In the genomic region with DNA sequence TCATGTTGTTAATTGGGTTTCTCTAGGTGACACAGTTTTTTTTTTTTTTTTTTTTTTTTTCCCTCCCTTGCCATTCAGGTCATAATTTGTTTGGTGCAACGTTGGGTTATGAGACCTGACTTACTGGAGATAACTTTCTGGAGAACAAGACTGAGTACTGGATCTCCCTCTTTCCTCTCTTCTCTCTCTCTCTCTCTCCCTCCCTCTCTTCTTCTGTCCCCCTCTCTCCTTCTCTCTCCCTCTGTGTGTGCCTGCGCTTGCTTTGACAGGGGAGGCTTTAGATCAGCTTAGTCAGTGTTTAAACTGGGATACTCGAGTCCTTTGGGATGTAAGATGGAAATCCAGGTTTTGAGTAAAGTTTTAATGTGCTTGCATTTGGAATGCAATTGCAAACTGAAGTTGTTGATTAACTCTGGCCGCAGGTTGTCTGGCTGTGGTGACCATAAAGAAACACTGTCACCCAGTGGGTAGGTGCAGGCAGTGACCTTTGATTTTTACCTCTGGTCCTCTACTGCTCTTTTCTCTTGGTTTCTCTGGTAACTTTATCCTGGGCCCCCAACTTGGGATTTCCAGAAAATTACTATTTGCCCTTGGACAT, we compare ENCODE assay signal across 8 mouse cellular contexts. TPM values are rescaled to one million over a fixed set of nuclear protein-coding genes. Genes with fewer than 3 reads are reported as not detected.
A peak's percentile ranks its signal among the peaks of the same experiment; 100 is the strongest.
DNase-seq lines count a peak whose midpoint lies in the region; ATAC-seq and TF ChIP-seq lines count a peak whose summit lies in the region.

No protein-coding gene starts in this region.

- peak overlapping the region; percentile 96 for H3K4me2 ChIP-seq in lung, embryonic 14.5 days
- H3K4me2 ChIP-seq in limb, embryonic 12.5 days = peak overlapping the region; percentile 85
- peak overlapping the region; percentile 90 for H3K4me2 ChIP-seq in stomach, embryonic 15.5 days

- TF ChIP-seq CTCF in lung, embryonic 14.5 days (IDR thresholded peaks at IDR 0.05; ENCODE audit: low read depth) = no peak

- peak overlapping the region; percentile 88; the same call in 1 of the 2 replicates for H3K27ac ChIP-seq in lung, embryonic 14.5 days (ENCODE audit: low read depth)
- no peak overlapping the region; the same call in 1 of the 2 replicates for H3K27ac ChIP-seq in hindbrain, embryonic 10.5 days
- H3K27ac ChIP-seq in limb, embryonic 12.5 days = peak overlapping the region; percentile 93; the same call in 1 of the 2 replicates
- peak overlapping the region; percentile 91 for H3K27ac ChIP-seq in stomach, embryonic 15.5 days

- no peaks in the 10 kb centered on the region for H3K27me3 ChIP-seq in lung, embryonic 14.5 days (ENCODE audit: insufficient read depth, low read length)
- H3K27me3 ChIP-seq in hindbrain, embryonic 10.5 days (ENCODE audit: insufficient read depth, poor library complexity, severe bottlenecking) = no peaks in the 10 kb centered on the region
- no peaks in the 10 kb centered on the region for H3K27me3 ChIP-seq in limb, embryonic 12.5 days
- no peaks in the 10 kb centered on the region for H3K27me3 ChIP-seq in stomach, embryonic 15.5 days (replicated peaks)

- no peaks in the 10 kb centered on the region; the same call in 1 of the 2 replicates for H3K36me3 ChIP-seq in lung, embryonic 14.5 days (ENCODE audit: insufficient read depth)
- peaks cover 9% of the 10 kb centered on the region; the same call in 1 of the 2 replicates for H3K36me3 ChIP-seq in hindbrain, embryonic 10.5 days
- peaks cover 9% of the 10 kb centered on the region; the same call in 1 of the 2 replicates for H3K36me3 ChIP-seq in limb, embryonic 12.5 days
- no peaks in the 10 kb centered on the region for H3K36me3 ChIP-seq in stomach, embryonic 15.5 days

- no peak for DNase-seq in lung, embryonic 14.5 days
- no peak for DNase-seq in lung, adult 18-20 months
- DNase-seq in hindbrain, embryonic 10.5 days (ENCODE audit: low spot score) = no peak
- DNase-seq in gastrocnemius, postnatal 25 days = no peak
- no peak for DNase-seq in thymus, postnatal 25 days

- H3K4me1 ChIP-seq in lung, embryonic 14.5 days (ENCODE audit: insufficient read depth) = peaks cover 9% of the 10 kb centered on the region; the same call in 1 of the 2 replicates
- peaks cover 57% of the 10 kb centered on the region for H3K4me1 ChIP-seq in hindbrain, embryonic 10.5 days (replicated peaks)
- H3K4me1 ChIP-seq in limb, embryonic 12.5 days (replicated peaks) = peaks cover 43% of the 10 kb centered on the region
- H3K4me1 ChIP-seq in stomach, embryonic 15.5 days = peaks cover 19% of the 10 kb centered on the region

- no peak for ATAC-seq in lung, embryonic 14.5 days (ENCODE audit: insufficient read depth)
- ATAC-seq in limb, embryonic 12.5 days (ENCODE audit: insufficient number of reproducible peaks, insufficient read depth, low FRiP score, low TSS enrichment, low read depth) = no peak
- no peak for ATAC-seq in stomach, embryonic 15.5 days (ENCODE audit: insufficient read depth, low FRiP score, low read depth)
- ATAC-seq in activated CD4-positive, CD25-positive, alpha-beta regulatory T cell, adult 4 months = no peak

- H3K4me3 ChIP-seq in lung, embryonic 14.5 days (ENCODE audit: low read depth, low read length) = peak overlapping the region; percentile 88
- peak overlapping the region; percentile 93 for H3K4me3 ChIP-seq in hindbrain, embryonic 10.5 days
- peak overlapping the region; percentile 83 for H3K4me3 ChIP-seq in limb, embryonic 12.5 days (replicated peaks)
- H3K4me3 ChIP-seq in stomach, embryonic 15.5 days (replicated peaks) = peak overlapping the region; percentile 88

- peak overlapping the region; percentile 80 for H3K9ac ChIP-seq in lung, embryonic 14.5 days
- H3K9ac ChIP-seq in limb, embryonic 12.5 days (replicated peaks) = peak overlapping the region; percentile 32; the same call in 1 of the 2 replicates
- H3K9ac ChIP-seq in stomach, embryonic 15.5 days = no peak overlapping the region

- no peaks in the 10 kb centered on the region for H3K9me3 ChIP-seq in lung, embryonic 14.5 days (ENCODE audit: low read depth, low read length)
- H3K9me3 ChIP-seq in hindbrain, embryonic 10.5 days = no peaks in the 10 kb centered on the region
- H3K9me3 ChIP-seq in limb, embryonic 12.5 days = no peaks in the 10 kb centered on the region
- no peaks in the 10 kb centered on the region for H3K9me3 ChIP-seq in stomach, embryonic 15.5 days

- 28% methylated on average over 4 of the region's 4 CpGs for WGBS in lung, embryonic 14.5 days
- 53% methylated on average over 4 of the region's 4 CpGs for WGBS in hindbrain, embryonic 10.5 days
- WGBS in limb, embryonic 12.5 days = 27% methylated on average over 4 of the region's 4 CpGs
- WGBS in stomach, embryonic 15.5 days = 24% methylated on average over 4 of the region's 4 CpGs

RNA-seq across cellular contexts. Expression of gene Mink1, which starts 1.7 kb away (rescaled TPM):
- polyA plus RNA-seq in lung, embryonic 14.5 days (2014; fragmentation: Nextera tagmentation; extraction: Ambion mirVana) = 15.2 and 15.4 TPM in 2 replicates
- polyA plus RNA-seq in hindbrain, embryonic 10.5 days (2016; fragmentation: Nextera tagmentation; extraction: Ambion mirVana) = 12.6 and 14.6 TPM in 2 replicates
- polyA plus RNA-seq in limb, embryonic 12.5 days (2016; fragmentation: Nextera tagmentation; extraction: Ambion mirVana) = 17.6 and 18.4 TPM in 2 replicates
- polyA plus RNA-seq in stomach, embryonic 15.5 days (2015; fragmentation: Nextera tagmentation; extraction: Ambion mirVana) = 14.9 and 15.9 TPM in 2 replicates
- total RNA-seq in gastrocnemius, postnatal 25 days (2021) = 10 to 100 TPM; 26.3 to 27.2 TPM
- 1 to 10 TPM; 6.7 to 8.8 TPM for polyA plus RNA-seq in activated CD4-positive, CD25-positive, alpha-beta regulatory T cell, adult 4 months (2017; shearing (Covaris generic))

RNA-seq across cellular contexts. Expression of gene Pld2, which starts 24.5 kb away (rescaled TPM):
- 5.9 and 6.4 TPM in 2 replicates for polyA plus RNA-seq in lung, embryonic 14.5 days (2014; fragmentation: Nextera tagmentation; extraction: Ambion mirVana)
- 3.8 and 4.1 TPM in 2 replicates for polyA plus RNA-seq in hindbrain, embryonic 10.5 days (2016; fragmentation: Nextera tagmentation; extraction: Ambion mirVana)
- polyA plus RNA-seq in limb, embryonic 12.5 days (2016; fragmentation: Nextera tagmentation; extraction: Ambion mirVana) = 4.4 and 4.5 TPM in 2 replicates
- polyA plus RNA-seq in stomach, embryonic 15.5 days (2015; fragmentation: Nextera tagmentation; extraction: Ambion mirVana) = 12.9 and 13.7 TPM in 2 replicates
- 10 to 100 TPM; 17.4 to 17.7 TPM for total RNA-seq in gastrocnemius, postnatal 25 days (2021)
- polyA plus RNA-seq in activated CD4-positive, CD25-positive, alpha-beta regulatory T cell, adult 4 months (2017; shearing (Covaris generic)) = 1 to 10 TPM; 1.2 to 1.8 TPM

RNA-seq across cellular contexts. Expression of gene Gm40193, which starts 31.6 kb away (rescaled TPM):
- not detected in 2 replicates for polyA plus RNA-seq in lung, embryonic 14.5 days (2014; fragmentation: Nextera tagmentation; extraction: Ambion mirVana)
- polyA plus RNA-seq in hindbrain, embryonic 10.5 days (2016; fragmentation: Nextera tagmentation; extraction: Ambion mirVana) = not detected in 2 replicates
- not detected in 2 replicates for polyA plus RNA-seq in limb, embryonic 12.5 days (2016; fragmentation: Nextera tagmentation; extraction: Ambion mirVana)
- not detected in 2 replicates for polyA plus RNA-seq in stomach, embryonic 15.5 days (2015; fragmentation: Nextera tagmentation; extraction: Ambion mirVana)
- not detected for total RNA-seq in gastrocnemius, postnatal 25 days (2021)
- not detected for polyA plus RNA-seq in activated CD4-positive, CD25-positive, alpha-beta regulatory T cell, adult 4 months (2017; shearing (Covaris generic))

RNA-seq across cellular contexts. Expression of gene Psmb6, which starts 39.2 kb away (rescaled TPM):
- polyA plus RNA-seq in lung, embryonic 14.5 days (2014; fragmentation: Nextera tagmentation; extraction: Ambion mirVana) = 778 and 813 TPM in 2 replicates
- 1,108 and 1,160 TPM in 2 replicates for polyA plus RNA-seq in hindbrain, embryonic 10.5 days (2016; fragmentation: Nextera tagmentation; extraction: Ambion mirVana)
- polyA plus RNA-seq in limb, embryonic 12.5 days (2016; fragmentation: Nextera tagmentation; extraction: Ambion mirVana) = 857 and 867 TPM in 2 replicates
- polyA plus RNA-seq in stomach, embryonic 15.5 days (2015; fragmentation: Nextera tagmentation; extraction: Ambion mirVana) = 689 and 690 TPM in 2 replicates
- total RNA-seq in gastrocnemius, postnatal 25 days (2021) = 100 to 1,000 TPM; 242 to 248 TPM
- polyA plus RNA-seq in activated CD4-positive, CD25-positive, alpha-beta regulatory T cell, adult 4 months (2017; shearing (Covaris generic)) = 100 to 1,000 TPM; 353 to 460 TPM

RNA-seq across cellular contexts. Expression of gene Gltpd2, which starts 45.4 kb away (rescaled TPM):
- 0.30 and 0.55 TPM in 2 replicates for polyA plus RNA-seq in lung, embryonic 14.5 days (2014; fragmentation: Nextera tagmentation; extraction: Ambion mirVana)
- 0.35 and 0.47 TPM in 2 replicates for polyA plus RNA-seq in hindbrain, embryonic 10.5 days (2016; fragmentation: Nextera tagmentation; extraction: Ambion mirVana)
- polyA plus RNA-seq in limb, embryonic 12.5 days (2016; fragmentation: Nextera tagmentation; extraction: Ambion mirVana) = 0.37 and 0.68 TPM in 2 replicates
- 2.1 and 3.3 TPM in 2 replicates for polyA plus RNA-seq in stomach, embryonic 15.5 days (2015; fragmentation: Nextera tagmentation; extraction: Ambion mirVana)
- not detected for total RNA-seq in gastrocnemius, postnatal 25 days (2021)
- not detected for polyA plus RNA-seq in activated CD4-positive, CD25-positive, alpha-beta regulatory T cell, adult 4 months (2017; shearing (Covaris generic))
